Mouse (Mus musculus) embryonic stem cell, embryonic (primary cell): ENCODE data around the gene Ttpal.
"Not testable (repeated sequence)": the region's sequence is repeated elsewhere in the genome, so short reads cannot be mapped to it uniquely, and the experiment has no call there.

ENCODE experiments used
- CTCF ChIA-PET, 4 experiments: fragments of 300-600 bp in 2 of 4; fragments of 350-600 bp in 2 of 4; sonication (Branson Sonifier 250); formaldehyde crosslinking; loops; one replicate each; lab custom pipeline; 2022; ENCODE audit warnings: inconsistent platforms in 2 of 4; lab: Charles Lee
- POLR2A ChIA-PET, 4 experiments: fragments of 300-600 bp in 2 of 4; fragments of 350-600 bp in 2 of 4; sonication (Branson Sonifier 250); formaldehyde crosslinking; loops; one replicate each; lab custom pipeline; 2022; ENCODE audit warnings: antibody characterized with exemption in 4 of 4, inconsistent platforms in 1 of 4; lab: Charles Lee

Gene Ttpal

DNA sequence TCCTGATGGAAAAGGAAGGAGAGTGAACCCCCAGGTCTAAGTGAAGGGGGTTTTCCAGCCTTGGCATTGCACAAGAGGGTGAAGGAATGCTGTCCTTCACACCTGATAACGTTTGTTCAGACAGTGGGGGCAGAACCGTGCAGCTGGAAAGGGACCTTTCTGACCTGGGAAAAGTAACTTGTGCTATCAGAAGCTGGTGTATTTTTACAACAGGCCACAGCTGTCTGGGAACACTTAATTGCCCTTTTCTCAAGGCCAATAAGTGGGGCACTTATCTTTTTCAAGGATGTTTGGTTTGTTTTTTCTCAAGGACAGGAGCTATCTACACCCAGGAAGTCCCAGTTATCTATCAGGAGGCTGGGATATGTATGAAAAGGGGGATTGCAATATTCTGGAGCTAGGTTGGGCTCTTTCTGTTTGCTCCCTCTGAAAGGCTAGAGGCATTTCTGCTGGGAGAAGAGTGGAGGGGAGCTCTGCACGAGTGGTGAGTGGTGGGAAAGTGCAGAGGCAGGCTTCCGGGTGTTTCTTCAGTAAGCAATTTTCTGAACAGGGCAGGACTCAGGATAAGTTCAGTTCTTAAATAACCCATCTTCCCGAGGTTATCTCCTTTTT lies 35.6 kb downstream of the Ttpal start:
- ChIA-PET CTCF (interaction anchor here in 3 of 4 experiments (0.5 to 0.9 kb wide), 3 partner anchors 39 to 210 kb away, joined by 3 to 4 read pairs (median 3); no protein-coding TSS in a partner anchor), POLR2A (interaction anchor here in 2 of 4 experiments (0.8 to 9.3 kb wide), 9 partner anchors 9 to 82 kb away, joined by 3 to 106 read pairs (median 5); partner anchors contain the start of gene Pkig (in 2 of the 2))

DNA sequence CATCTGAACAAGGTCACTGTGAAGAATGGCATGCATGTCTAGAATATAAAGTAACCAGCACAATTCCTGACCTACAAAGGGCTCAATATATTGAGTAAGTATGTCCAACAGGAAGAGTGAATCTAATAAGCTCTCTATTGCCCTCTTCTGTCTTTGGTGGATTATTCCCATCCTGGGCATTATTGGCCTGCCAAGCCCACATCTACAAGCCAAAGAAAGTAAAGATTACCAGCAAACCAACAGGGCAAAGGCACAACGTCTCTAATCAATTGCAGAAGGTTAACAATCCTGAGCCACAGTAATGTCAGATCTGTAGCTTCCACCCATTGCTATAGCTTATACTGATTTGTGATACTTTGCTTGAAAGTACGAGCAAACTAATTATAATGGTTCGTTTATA lies 38.4 kb downstream of the Ttpal start:
- ChIA-PET CTCF (interaction anchor here in 2 of 4 experiments (0.6 to 0.7 kb wide), 2 partner anchors 73 to 294 kb away, joined by 3 read pairs; no protein-coding TSS in a partner anchor), POLR2A (interaction anchor here in 3 of 4 experiments (0.6 to 9.3 kb wide), 18 partner anchors 8 to 221 kb away, joined by 3 to 106 read pairs (median 3); partner anchors contain the start of genes Pkig (in 2 of the 3) and Fitm2 (in 1 of the 3))

DNA sequence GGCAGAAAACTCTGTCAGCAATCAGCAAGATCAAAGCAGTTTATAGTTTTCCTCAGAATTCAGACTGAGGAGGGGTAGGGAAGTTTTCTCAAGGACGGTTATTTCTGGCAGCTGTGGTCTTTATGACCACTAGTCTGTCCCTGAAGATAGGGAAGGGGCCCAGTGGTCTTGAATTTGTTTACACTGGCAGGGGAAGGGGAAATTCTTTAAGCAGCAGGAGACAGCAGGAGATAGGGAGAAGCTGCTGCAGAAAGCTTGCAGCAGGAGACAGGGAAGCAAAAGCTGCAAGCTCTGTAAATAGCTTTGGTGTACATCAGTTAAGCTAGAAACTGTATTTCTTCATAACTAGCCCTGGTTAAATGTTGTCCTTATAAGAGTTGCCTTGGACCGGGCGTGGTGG lies 39.6 kb downstream of the Ttpal start:
- CTCF ChIA-PET: interaction anchor here in 1 of 4 experiments (0.5 to 0.8 kb wide), 2 partner anchors 16 to 40 kb away, joined by 3 read pairs; partner anchors contain the start of gene Pkig

DNA sequence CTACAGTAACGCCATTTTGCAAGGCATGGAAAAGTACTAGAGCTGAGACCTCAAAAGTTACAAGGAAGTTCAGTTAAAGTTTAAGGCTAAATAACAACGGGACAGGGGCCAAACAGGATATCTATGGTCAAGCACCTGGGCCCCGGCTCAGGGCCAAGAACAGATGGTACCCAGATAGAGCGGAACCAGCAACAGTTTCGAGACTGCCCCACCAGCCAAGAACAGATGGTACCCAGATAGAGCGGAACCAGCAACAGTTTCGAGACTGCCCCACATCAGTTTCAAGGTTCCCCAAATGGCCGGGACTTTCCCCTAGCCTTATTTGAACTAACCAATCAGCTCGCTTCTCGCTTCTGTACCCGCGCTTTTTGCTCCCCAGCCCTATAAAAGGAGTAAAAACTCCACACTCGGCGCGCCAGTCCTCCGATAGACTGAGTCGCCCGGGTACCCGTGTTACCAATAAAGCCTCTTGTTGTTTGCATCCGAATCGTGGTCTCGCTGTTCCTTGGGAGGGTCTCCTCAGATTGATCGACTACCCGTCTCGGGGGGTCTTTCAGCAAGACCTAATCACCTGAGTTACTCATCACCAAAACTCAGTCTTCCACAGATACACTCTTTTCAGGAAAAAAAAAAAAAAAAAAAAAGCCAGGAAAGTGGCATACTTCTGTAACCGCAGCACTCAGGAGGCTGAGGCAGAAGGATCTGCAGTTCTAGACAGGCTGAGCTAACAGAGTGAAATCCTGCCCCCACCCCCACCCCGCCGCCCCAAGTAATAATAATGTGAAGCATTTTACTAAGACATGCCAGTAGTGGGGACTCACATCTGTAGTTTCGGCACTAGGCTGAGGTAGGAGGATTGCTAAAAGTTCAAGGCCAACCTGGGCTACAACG lies 40.8 kb downstream of the Ttpal start:
- CTCF ChIA-PET: interaction anchor here in 1 of 4 experiments (0.5 kb wide), 1 partner anchor 183 kb away, joined by 6 read pairs; no protein-coding TSS in a partner anchor

More for the DNA sequence above, 39.6 kb downstream of the Ttpal start:
- POLR2A ChIA-PET: interaction anchor here (0.6 to 9.3 kb wide), 9 partner anchors 11 to 711 kb away, joined by 3 to 106 read pairs (median 4); partner anchors contain the start of gene Pkig (in 1 of the 4)

DNA sequence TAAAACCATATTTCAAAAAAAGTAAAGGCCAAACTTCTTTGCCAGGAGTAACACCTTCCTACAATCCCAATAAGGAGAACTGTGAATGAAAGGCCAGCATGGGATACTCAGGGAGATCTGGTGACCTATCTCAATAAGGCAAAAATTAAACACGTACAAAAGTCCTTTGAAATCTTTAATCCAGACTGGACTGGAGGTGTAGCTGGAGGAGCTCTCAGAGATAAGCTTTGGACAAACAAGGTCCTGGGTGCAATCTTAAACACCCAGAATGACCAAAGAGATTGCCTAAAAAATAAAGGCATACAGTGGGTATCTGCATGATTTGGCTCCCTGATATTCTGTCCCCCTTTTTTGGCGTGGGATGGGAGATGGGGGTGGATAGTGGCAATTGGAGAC lies 41.5 kb downstream of the Ttpal start:
- POLR2A ChIA-PET: interaction anchor here (0.6 to 9.3 kb wide), 15 partner anchors 8 to 604 kb away, joined by 3 to 79 read pairs (median 4); partner anchors contain the start of gene Pkig (in 3 of the 4)
- CTCF ChIA-PET: interaction anchor here in 1 of 4 experiments (0.5 kb wide), 1 partner anchor 184 kb away, joined by 6 read pairs; no protein-coding TSS in a partner anchor

More for the DNA sequence above, 40.8 kb downstream of the Ttpal start:
- POLR2A ChIA-PET: interaction anchor here in 3 of 4 experiments (0.6 to 9.3 kb wide), 17 partner anchors 7 to 603 kb away, joined by 3 to 79 read pairs (median 4); partner anchors contain the start of genes Pkig (in 1 of the 3) and Ttpal (in 1 of the 3)

DNA sequence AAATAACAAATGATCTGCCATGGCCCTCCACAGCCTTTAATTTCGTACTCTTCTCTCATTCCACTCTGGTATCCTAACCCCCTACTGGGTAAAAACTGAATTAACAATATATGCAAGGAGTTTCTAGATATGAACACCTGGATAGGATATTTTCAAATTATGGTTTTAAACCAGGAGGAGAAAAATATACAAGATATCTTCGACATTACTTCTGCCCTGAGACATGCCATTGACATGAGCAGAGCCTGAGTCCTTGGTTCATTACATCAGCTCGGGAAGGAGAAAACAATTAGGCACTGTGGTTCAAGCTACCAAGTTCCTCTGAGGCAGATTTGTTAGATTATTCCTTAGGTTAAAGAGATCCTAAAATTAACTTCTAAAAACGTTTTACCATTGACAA lies 41.9 kb downstream of the Ttpal start:
- CTCF ChIA-PET: no interaction called here
- POLR2A ChIA-PET: interaction anchor here in 3 of 4 experiments (0.8 to 9.3 kb wide), 14 partner anchors 9 to 605 kb away, joined by 3 to 79 read pairs (median 4); partner anchors contain the start of gene Pkig (in 3 of the 3)

DNA sequence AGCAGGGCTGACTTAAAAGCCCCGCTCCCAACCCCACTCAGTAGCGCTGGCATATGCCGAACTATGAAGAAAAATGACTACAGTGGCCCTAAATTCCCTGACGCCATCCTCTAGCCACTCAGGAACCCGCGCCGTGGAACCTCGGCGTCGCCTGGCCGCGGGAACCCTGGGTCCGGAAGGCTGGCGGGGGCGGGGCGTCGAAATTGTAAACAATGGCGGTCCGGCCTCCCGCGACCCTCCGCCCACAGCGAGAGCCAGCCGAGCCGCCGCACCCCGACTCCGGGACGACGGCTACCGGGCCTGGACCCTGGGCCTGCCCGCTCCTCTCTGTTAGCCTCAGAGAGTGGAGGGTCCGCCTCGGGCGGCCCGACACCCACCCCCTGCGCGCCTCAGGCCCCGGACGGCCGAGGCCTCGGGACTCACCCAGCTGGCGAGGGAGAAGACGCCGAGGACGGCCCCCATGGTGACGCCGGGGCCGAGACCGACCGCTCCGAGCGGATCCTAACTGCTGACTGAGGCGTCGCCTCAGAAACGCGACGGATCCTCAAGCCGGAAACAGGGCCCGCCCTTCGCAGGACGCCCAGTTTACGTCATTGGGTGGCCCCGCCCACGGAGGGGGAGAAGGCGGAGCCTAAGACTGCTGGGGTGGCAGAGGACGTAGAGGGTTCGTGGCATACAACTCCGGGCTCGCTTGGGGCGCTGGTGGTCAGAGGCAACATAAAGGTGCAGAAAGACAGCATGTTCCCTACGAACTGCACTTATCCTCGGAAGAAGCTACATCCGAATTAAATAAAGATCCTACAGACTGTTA lies 42.7 kb downstream of the Ttpal start, which contains the start of gene Serinc3:
TSS of gene Serinc3 (minus strand) at position 557 of the 811 bp plus-strand sequence.
- CTCF ChIA-PET: interaction anchor here in 1 of 4 experiments (3.8 kb wide), 1 partner anchor 14 kb away, joined by 15 read pairs; the partner anchor contains the start of gene Pkig

DNA sequence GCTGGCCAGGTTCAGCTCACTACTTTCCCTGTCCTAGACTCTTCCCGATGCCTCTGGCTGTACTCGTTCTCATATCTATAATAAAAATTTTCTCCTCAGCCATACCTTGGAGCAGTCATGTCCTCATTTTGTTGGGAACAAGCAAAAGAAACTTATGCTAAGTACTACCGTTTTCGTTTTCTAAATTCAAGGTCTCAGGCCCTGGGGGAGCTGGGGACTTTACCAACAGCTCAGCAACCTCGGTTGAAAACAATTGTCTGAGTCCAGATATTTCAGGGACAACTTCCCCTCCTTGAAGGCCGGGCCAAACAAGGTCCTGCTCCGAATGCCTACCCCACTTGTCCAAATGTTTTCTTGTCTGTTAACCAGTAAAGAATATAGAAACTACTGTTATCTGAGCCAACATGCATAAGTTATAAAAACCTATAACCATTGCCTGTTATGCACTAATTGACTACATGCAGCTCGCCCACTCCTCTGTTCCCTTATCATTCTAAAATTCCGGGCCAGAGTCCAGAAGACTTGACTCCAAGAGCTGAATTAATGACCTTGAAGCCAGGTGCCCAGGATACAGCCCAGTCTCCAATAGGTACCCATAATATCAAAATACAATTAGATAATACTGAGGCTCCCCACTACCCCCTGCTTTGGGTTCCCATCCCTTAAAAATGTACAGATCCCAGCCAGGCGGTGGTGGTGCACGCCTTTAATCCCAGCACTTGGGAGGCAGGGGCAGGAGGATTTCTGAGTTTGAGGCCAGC lies 43.8 kb downstream of the Ttpal start:
- POLR2A ChIA-PET: interaction anchor here in 3 of 4 experiments (0.5 to 9.3 kb wide), 27 partner anchors 8 to 425 kb away, joined by 3 to 79 read pairs (median 4); partner anchors contain the start of genes Pkig (in 3 of the 3), Fitm2 (in 1 of the 3) and Tomm34 (in 1 of the 3)
- CTCF ChIA-PET: interaction anchor here in 1 of 4 experiments (1.4 to 3.8 kb wide), 2 partner anchors 13 to 44 kb away, joined by 4 to 15 read pairs; partner anchors contain the start of genes Pkig and Ttpal

More for the DNA sequence above, 42.7 kb downstream of the Ttpal start, which contains the start of gene Serinc3:
- POLR2A ChIA-PET: interaction anchor here in 3 of 4 experiments (0.5 to 9.3 kb wide), 31 partner anchors 9 to 426 kb away, joined by 3 to 79 read pairs (median 4); partner anchors contain the start of genes Pkig (in 3 of the 3) and Tomm34 (in 1 of the 3)

DNA sequence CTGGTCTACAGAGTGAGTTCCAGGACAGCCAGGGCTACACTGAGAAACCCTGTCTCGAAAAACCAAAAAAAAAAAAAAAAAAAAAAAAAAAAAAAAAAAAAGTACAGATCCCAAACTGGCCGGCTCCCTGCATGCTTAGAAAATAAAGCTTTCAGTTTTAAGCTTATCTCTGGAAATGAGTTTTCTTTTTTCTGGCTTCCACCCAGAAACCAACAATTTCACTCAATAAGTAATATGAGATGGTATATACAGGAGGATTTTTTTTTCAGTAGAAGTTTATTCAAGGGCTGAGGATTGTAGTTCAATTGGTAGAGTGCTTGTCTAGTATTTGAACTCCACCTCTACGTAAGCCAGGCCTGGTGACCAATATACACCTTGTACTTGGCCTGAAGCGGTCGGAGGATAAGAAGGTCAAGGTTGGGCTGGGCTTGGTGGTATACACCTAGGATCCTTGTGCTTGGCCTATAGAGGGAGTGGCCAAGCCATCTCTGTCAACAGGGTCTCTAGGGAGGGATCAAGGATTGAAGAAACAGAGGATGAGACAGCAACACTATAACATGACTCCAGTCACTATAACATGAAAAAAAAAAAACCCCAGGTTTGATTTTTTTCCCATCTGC lies 44.5 kb downstream of the Ttpal start:
- ChIA-PET POLR2A (interaction anchor here in 2 of 4 experiments (1.2 to 9.3 kb wide), 9 partner anchors 9 to 174 kb away, joined by 3 to 79 read pairs (median 5); partner anchors contain the start of genes Pkig (in 2 of the 2) and Fitm2 (in 1 of the 2)), CTCF (interaction anchor here in 1 of 4 experiments (1.1 to 3.8 kb wide), 3 partner anchors 12 to 191 kb away, joined by 3 to 15 read pairs (median 4); partner anchors contain the start of genes Pkig and Ttpal)

DNA sequence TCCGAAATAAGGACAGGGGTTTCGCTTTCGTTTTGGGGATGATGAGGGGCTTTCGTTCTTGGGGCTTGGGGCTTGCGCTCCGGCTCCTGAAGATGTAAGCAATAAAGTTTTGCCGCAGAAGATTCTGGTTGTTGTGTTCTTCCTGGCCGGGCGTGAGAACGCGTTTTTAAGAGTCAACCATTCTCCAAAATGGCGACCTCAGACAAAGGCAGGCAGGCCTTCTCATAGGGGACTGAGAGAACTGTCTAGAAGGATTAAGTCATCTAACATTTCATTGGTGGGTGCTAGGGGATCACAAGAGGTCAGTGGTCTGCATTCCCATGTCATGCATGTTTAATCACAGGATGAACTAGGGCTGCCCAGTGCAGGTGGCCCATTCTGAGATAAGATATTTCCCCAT lies 53.6 kb downstream of the Ttpal start:
- CTCF ChIA-PET: not testable (repeated sequence)
- POLR2A ChIA-PET: interaction anchor here in 2 of 4 experiments (1.0 to 6.2 kb wide), 3 partner anchors 8 to 34 kb away, joined by 3 to 79 read pairs (median 76); partner anchors contain the start of gene Serinc3 (in 2 of the 2)

DNA sequence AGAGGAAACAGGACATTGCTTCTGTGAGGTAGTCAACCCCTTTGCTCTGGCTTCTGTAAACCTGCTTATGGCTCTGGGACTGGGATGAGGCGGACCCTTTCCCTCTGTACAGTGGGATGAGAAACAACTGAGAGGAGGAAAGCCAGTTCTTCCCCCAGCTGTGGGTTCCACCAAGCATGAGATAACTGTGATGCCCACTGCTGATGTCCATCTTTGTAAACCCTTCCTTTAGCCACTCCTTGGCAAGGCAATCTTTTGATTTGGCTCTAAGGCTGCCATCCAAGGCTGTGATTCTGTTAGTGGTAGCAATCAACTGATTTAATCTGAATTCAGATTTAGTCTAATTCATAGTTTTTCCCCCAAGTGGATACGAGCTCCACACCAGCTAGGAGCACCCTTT lies 55.4 kb downstream of the Ttpal start:
- POLR2A ChIA-PET: interaction anchor here in 3 of 4 experiments (0.5 to 6.2 kb wide), 22 partner anchors 9 to 1084 kb away, joined by 3 to 79 read pairs (median 4); partner anchors contain the start of genes Serinc3 (in 3 of the 3), Fitm2 (in 1 of the 3) and Srsf6 (in 1 of the 3)
- CTCF ChIA-PET: interaction anchor here in 3 of 4 experiments (0.7 to 1.9 kb wide), 5 partner anchors 11 to 84 kb away, joined by 3 to 15 read pairs (median 4); no protein-coding TSS in a partner anchor

DNA sequence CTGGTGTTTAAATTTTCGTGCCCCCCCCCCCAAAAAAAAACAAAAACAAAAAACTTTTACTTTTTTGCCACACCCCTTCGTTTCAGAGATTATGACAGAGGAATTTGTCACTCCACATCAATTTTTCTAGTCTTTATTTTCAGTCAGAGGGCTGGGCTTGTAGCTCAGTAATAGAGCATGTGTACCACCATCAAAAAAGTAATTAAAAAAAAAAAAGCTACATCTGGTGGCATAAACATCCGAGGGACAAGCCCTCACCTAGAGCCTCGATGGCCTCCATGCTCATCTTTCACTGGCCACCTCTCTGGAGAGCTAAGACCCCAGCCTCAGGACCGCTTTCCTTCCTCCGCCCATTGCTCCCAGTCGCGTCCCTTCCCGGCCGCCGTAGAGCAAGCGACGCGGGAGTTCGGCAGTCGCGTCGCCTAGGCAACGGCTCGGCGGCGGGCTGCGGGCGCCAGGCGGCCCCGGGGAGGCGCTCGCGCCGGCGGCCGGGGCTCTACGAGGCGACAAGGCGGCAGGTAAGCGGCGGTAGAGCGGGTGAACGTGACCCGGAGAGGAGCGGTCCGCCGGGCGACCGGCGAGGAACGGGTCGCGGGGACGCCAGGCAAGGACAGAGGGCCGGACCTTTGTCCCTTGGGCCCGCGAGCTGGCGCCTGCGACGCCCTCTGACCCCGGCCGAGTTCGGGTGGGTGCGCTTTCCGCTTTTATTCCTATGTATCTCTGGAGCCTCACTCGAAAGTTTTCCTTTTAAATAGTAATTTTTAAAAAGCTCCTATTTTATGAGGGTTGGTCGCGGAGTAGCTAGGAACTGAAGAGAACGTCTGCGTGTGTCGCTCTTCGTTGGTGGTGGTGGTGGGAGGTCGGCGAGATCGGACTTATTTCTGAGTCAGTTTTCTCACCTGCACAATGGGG lies 56.1 kb downstream of the Ttpal start, which contains the start of gene Pkig:
TSS of gene Pkig (plus strand) at position 412 of the 912 bp plus-strand sequence.
- ChIA-PET CTCF (interaction anchor here (0.6 to 1.9 kb wide), 9 partner anchors 11 to 745 kb away, joined by 3 to 15 read pairs (median 4); no protein-coding TSS in a partner anchor), POLR2A (interaction anchor here (0.5 to 6.2 kb wide), 30 partner anchors 10 to 1083 kb away, joined by 3 to 79 read pairs (median 4); partner anchors contain the start of genes Serinc3 (in 3 of the 4), Fitm2 (in 1 of the 4) and Srsf6 (in 1 of the 4))

DNA sequence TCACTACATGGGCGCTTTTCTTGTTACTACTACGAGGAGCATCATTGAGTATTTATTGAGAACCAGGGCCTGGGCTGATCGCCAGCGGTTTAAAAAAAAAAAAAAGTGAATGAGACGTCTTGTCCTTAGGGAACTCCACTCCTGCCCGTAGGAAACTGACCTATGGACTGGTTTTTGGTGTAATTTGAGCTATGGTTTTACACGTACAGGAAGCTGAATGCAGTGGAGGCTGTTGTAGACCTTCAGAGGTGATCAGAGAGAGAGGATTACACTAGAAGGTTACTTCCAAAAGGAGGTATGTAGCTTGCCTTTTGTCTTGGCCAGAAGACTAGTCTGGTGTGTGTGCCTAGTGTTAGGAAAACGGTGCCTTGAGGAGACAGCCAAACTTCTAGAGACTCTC lies 56.8 kb downstream of the Ttpal start:
- ChIA-PET POLR2A (interaction anchor here in 3 of 4 experiments (0.6 to 6.2 kb wide), 18 partner anchors 9 to 728 kb away, joined by 3 to 79 read pairs (median 5); partner anchors contain the start of genes Serinc3 (in 2 of the 3) and Srsf6 (in 1 of the 3)), CTCF (interaction anchor here (0.6 to 1.9 kb wide), 7 partner anchors 11 to 179 kb away, joined by 3 to 15 read pairs (median 3); no protein-coding TSS in a partner anchor)
